Mouse (Mus musculus) ES-E14 (cell line): ENCODE measurements around the gene Dscam.

Source experiments
- CHD2 ChIP-seq: IDR thresholded peaks from 2 replicates; pipeline ENCODE4 v1.6.1; 2014; ENCODE audit warnings: mild to moderate bottlenecking, low read depth, low read length, inconsistent platforms
- HCFC1 ChIP-seq: IDR thresholded peaks from 2 replicates; pipeline ENCODE4 v1.6.1; 2012; ENCODE audit warnings: low read length, inconsistent platforms, borderline replicate concordance; ENCODE audit not compliant: insufficient read depth
- MAFK ChIP-seq: IDR thresholded peaks from 2 replicates; pipeline ENCODE4 v1.6.1; 2014; ENCODE audit warnings: mild to moderate bottlenecking, low read depth, low read length, inconsistent platforms; ENCODE audit not compliant: insufficient read depth
- ZC3H11A ChIP-seq: IDR thresholded peaks from 2 replicates; pipeline ENCODE4 v1.6.1; 2012; ENCODE audit warnings: low read depth, mild to moderate bottlenecking, inconsistent platforms, low read length, borderline replicate concordance
- ZNF384 ChIP-seq: IDR thresholded peaks from 2 replicates; pipeline ENCODE4 v1.6.1; 2012; ENCODE audit warnings: low read depth, low read length, inconsistent platforms

DNA sequence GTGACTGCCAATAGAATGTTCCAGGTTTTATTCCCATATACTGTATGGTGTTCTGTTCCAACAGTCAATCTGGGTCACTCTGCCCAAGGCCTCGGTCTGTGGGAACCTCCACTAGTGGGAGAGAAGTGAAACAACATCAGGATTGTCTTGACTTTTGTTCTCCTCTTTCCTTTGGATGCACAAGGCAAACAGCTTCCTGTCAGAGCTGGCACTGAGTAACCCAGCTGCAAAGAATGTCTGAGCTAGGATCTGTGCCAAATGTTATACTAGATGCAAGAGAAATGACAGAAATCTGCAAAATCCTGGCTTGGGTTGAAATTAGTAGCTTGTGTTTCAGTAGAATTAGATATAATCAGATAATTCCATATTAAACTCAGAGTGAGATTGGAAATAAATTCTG, 282.5 kb downstream of the Dscam start:
- TF ChIP-seq MAFK: no peak
- no peak for TF ChIP-seq ZC3H11A
- TF ChIP-seq ZNF384: no peak
- TF ChIP-seq HCFC1: no peak
- no peak for TF ChIP-seq CHD2
